ENCODE assay signal across 27 mouse cellular contexts in the genomic region with DNA sequence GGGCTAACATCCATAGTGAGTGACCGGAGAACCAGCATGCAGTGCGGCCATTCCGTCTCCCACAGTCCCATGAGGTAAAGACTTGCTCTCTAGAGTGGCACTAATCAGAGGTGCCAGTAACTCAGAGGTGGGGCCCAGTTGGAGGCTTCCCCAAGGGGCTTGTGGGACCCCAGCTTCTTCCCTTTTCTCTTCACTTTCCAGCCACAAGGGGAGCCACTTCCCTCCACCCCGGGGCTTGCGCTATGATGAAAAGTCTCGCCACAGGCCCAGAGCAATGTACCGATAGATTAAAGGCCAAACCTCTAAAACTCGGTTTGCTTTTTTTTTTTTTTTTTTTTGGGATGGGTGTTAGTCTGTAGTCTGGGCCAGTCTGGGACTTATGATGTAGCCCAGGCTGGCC. TPM values are rescaled to one million over a fixed set of nuclear protein-coding genes. Genes with fewer than 3 reads are reported as not detected.
DNase-seq lines count a peak whose midpoint lies in the region; ATAC-seq and TF ChIP-seq lines count a peak whose summit lies in the region.
"Had no signal": no experiment of that assay in that cellular context is flagged by ENCODE, and none has a peak within 500 bp of the region (broad histone marks: within the 10 kb centered on the region; RNA-seq: fewer than 3 reads in every experiment).

No protein-coding gene starts in this region.

- H3K36me3 ChIP-seq in liver, postnatal 0 days (replicated peaks; ENCODE audit: insufficient read depth, low read length) = no peaks in the 10 kb centered on the region
- H3K36me3 ChIP-seq in liver, embryonic 12.5 days = no peaks in the 10 kb centered on the region
- H3K36me3 ChIP-seq in splenic B cell, adult 2 months (ENCODE audit: control insufficient read depth, insufficient read depth, low read length, poor library complexity, severe bottlenecking) = no peaks in the 10 kb centered on the region
- H3K36me3 ChIP-seq: embryonic facial prominence, embryonic 10.5 days; forebrain, embryonic 15.5 days; hindbrain, embryonic 12.5 days; limb, embryonic 15.5 days; neural tube, embryonic 12.5 days; stomach, embryonic 15.5 days had no signal

- no peaks in the 10 kb centered on the region for H3K9me3 ChIP-seq in liver, postnatal 0 days (ENCODE audit: low read length)
- H3K9me3 ChIP-seq in liver, embryonic 12.5 days (replicated peaks) = no peaks in the 10 kb centered on the region
- H3K9me3 ChIP-seq: embryonic facial prominence, embryonic 10.5 days; forebrain, embryonic 15.5 days; hindbrain, embryonic 12.5 days; limb, embryonic 15.5 days; neural tube, embryonic 12.5 days; stomach, embryonic 15.5 days had no signal

- no peak for TF ChIP-seq EP300 in liver, postnatal 0 days (IDR thresholded peaks at IDR 0.05; ENCODE audit: low read depth)

- no peaks in the 10 kb centered on the region for H3K4me1 ChIP-seq in liver, postnatal 0 days (ENCODE audit: insufficient read depth)
- no peaks in the 10 kb centered on the region for H3K4me1 ChIP-seq in liver, embryonic 12.5 days
- H3K4me1 ChIP-seq: forebrain, embryonic 15.5 days; hindbrain, embryonic 12.5 days; limb, embryonic 15.5 days; neural tube, embryonic 12.5 days; stomach, embryonic 15.5 days had no signal

- no peak overlapping the region for H3K4me3 ChIP-seq in liver, postnatal 0 days (ENCODE audit: low read depth, low read length)
- H3K4me3 ChIP-seq in liver, embryonic 12.5 days = no peak overlapping the region
- H3K4me3 ChIP-seq: embryonic facial prominence, embryonic 10.5 days; forebrain, embryonic 15.5 days; hindbrain, embryonic 12.5 days; left cerebral cortex, adult 2 months; limb, embryonic 15.5 days; neural tube, embryonic 12.5 days; stomach, embryonic 15.5 days had no signal

- H3K27ac ChIP-seq in liver, postnatal 0 days (ENCODE audit: low read depth) = no peak overlapping the region
- H3K27ac ChIP-seq in liver, embryonic 12.5 days = no peak overlapping the region
- H3K27ac ChIP-seq: embryonic facial prominence, embryonic 10.5 days; forebrain, embryonic 15.5 days; hindbrain, embryonic 12.5 days; left cerebral cortex, adult 2 months; limb, embryonic 15.5 days; neural tube, embryonic 12.5 days; stomach, embryonic 15.5 days had no signal

- ATAC-seq in liver, postnatal 0 days = no peak
- no peak for ATAC-seq in liver, embryonic 12.5 days
- peak; percentile 79 for ATAC-seq in common myeloid progenitor, adult 5-6 weeks (replicated peaks; ENCODE audit: low read depth, poor library complexity, severe bottlenecking)
- ATAC-seq: forebrain, embryonic 15.5 days had no signal

- no peaks in the 10 kb centered on the region for H3K27me3 ChIP-seq in liver, postnatal 0 days (ENCODE audit: insufficient read depth, low read length)
- peaks cover 10% of the 10 kb centered on the region; the same call in 1 of the 2 replicates for H3K27me3 ChIP-seq in liver, embryonic 12.5 days (replicated peaks)
- no peaks in the 10 kb centered on the region for H3K27me3 ChIP-seq in splenic B cell, adult 2 months (ENCODE audit: control insufficient read depth, insufficient read depth, low read length, poor library complexity, severe bottlenecking)
- H3K27me3 ChIP-seq: forebrain, embryonic 15.5 days; hindbrain, embryonic 12.5 days; limb, embryonic 15.5 days; neural tube, embryonic 12.5 days; stomach, embryonic 15.5 days had no signal

- no peak overlapping the region for H3K4me2 ChIP-seq in liver, postnatal 0 days (ENCODE audit: low read depth, low read length)
- no peak overlapping the region for H3K4me2 ChIP-seq in liver, embryonic 12.5 days
- H3K4me2 ChIP-seq: forebrain, embryonic 15.5 days; hindbrain, embryonic 12.5 days; limb, embryonic 15.5 days; neural tube, embryonic 12.5 days; stomach, embryonic 15.5 days had no signal

- no peak overlapping the region for H3K9ac ChIP-seq in liver, postnatal 0 days (replicated peaks)
- no peak overlapping the region for H3K9ac ChIP-seq in liver, embryonic 12.5 days
- H3K9ac ChIP-seq: forebrain, embryonic 15.5 days; hindbrain, embryonic 12.5 days; limb, embryonic 15.5 days; neural tube, embryonic 12.5 days; stomach, embryonic 15.5 days had no signal

- DNase-seq in liver, postnatal 0 days = no peak
- DNase-seq in thymus, postnatal 0 days (ENCODE audit: low spot score) = peak; percentile 43
- DNase-seq in thymus, adult 18-20 months = no peak
- peak; percentile 54 for DNase-seq in splenic B cell, adult 2 months (ENCODE audit: low read depth, low spot score)
- no peak for DNase-seq in urinary bladder, postnatal 10 days (ENCODE audit: low spot score)
- no peak for DNase-seq in gastrocnemius, postnatal 25 days
- DNase-seq: adrenal gland, postnatal 14 days; cerebellum, adult 9-11 months; heart, adult 18-20 months; kidney, adult 11 months; kidney, postnatal 4 days; lung, adult 18-20 months; lung, postnatal 14 days; midbrain, embryonic 14.5 days had no signal

- WGBS in liver, postnatal 0 days (ENCODE audit: insufficient replicate concordance) = 56% methylated on average over 8 of the region's 8 CpGs
- WGBS in liver, embryonic 12.5 days (ENCODE audit: insufficient replicate concordance) = 65% methylated on average over 8 of the region's 8 CpGs

- TF ChIP-seq CTCF in liver, postnatal 0 days (IDR thresholded peaks at IDR 0.05; ENCODE audit: low read depth) = peak; percentile 38; the same call in 1 of the 2 replicates

RNA-seq across cellular contexts. Expression of gene 1700016K19Rik, which starts 7.8 kb away (rescaled TPM):
- polyA plus RNA-seq in liver, postnatal 0 days (2015; fragmentation: Nextera tagmentation; extraction: Ambion mirVana) = not detected in 2 replicates
- polyA plus RNA-seq in liver, embryonic 12.5 days (2016; fragmentation: Nextera tagmentation; extraction: Ambion mirVana) = not detected in 2 replicates
- polyA plus RNA-seq in thymus, postnatal 0 days (2015; fragmentation: Nextera tagmentation; extraction: Ambion mirVana) = 1.2 and 1.3 TPM in 2 replicates
- not detected in 2 replicates for total RNA-seq in common myeloid progenitor, adult 5-6 weeks (2017)
- not detected for total RNA-seq in gastrocnemius, postnatal 25 days (2021)
- total RNA-seq: adrenal gland, postnatal 14 days; gastrocnemius, adult 8-10 months; heart, postnatal 25 days; megakaryocyte, adult 5-6 weeks; MEL had no signal

RNA-seq across cellular contexts. Expression of gene Rflnb, which starts 35.7 kb away (rescaled TPM):
- 7.8 and 7.9 TPM in 2 replicates for polyA plus RNA-seq in liver, postnatal 0 days (2015; fragmentation: Nextera tagmentation; extraction: Ambion mirVana)
- 4.5 and 4.8 TPM in 2 replicates for polyA plus RNA-seq in liver, embryonic 12.5 days (2016; fragmentation: Nextera tagmentation; extraction: Ambion mirVana)
- polyA plus RNA-seq in thymus, postnatal 0 days (2015; fragmentation: Nextera tagmentation; extraction: Ambion mirVana) = 10.6 and 13.2 TPM in 2 replicates
- total RNA-seq in common myeloid progenitor, adult 5-6 weeks (2017) = 2.0 and 2.6 TPM in 2 replicates
- total RNA-seq in gastrocnemius, postnatal 25 days (2021) = 10 to 100 TPM; 22.5 to 34.6 TPM

RNA-seq across cellular contexts. Expression of gene Rph3al, which starts 53.7 kb away (rescaled TPM):
- 0.83 and 0.86 TPM in 2 replicates for polyA plus RNA-seq in liver, postnatal 0 days (2015; fragmentation: Nextera tagmentation; extraction: Ambion mirVana)
- polyA plus RNA-seq in liver, embryonic 12.5 days (2016; fragmentation: Nextera tagmentation; extraction: Ambion mirVana) = 0.57 and 0.68 TPM in 2 replicates
- 4.2 and 4.3 TPM in 2 replicates for polyA plus RNA-seq in thymus, postnatal 0 days (2015; fragmentation: Nextera tagmentation; extraction: Ambion mirVana)
- 1.5 and 1.9 TPM in 2 replicates for total RNA-seq in common myeloid progenitor, adult 5-6 weeks (2017)
- total RNA-seq in gastrocnemius, postnatal 25 days (2021) = 1 to 10 TPM; 8.2 to 8.6 TPM

Comparison
In these comparisons a context has a peak if more than half of its experiments do, and no peak if none do; other contexts are left out.
1. DNase-seq: peak in thymus, postnatal 0 days (single experiment) and splenic B cell, adult 2 months (single experiment); none in liver, postnatal 0 days (single experiment), thymus, adult 18-20 months (0 of 2), urinary bladder, postnatal 10 days (single experiment) and gastrocnemius, postnatal 25 days (single experiment).